Comparison of ENCODE assay signal across 8 mouse cellular contexts in the genomic region with DNA sequence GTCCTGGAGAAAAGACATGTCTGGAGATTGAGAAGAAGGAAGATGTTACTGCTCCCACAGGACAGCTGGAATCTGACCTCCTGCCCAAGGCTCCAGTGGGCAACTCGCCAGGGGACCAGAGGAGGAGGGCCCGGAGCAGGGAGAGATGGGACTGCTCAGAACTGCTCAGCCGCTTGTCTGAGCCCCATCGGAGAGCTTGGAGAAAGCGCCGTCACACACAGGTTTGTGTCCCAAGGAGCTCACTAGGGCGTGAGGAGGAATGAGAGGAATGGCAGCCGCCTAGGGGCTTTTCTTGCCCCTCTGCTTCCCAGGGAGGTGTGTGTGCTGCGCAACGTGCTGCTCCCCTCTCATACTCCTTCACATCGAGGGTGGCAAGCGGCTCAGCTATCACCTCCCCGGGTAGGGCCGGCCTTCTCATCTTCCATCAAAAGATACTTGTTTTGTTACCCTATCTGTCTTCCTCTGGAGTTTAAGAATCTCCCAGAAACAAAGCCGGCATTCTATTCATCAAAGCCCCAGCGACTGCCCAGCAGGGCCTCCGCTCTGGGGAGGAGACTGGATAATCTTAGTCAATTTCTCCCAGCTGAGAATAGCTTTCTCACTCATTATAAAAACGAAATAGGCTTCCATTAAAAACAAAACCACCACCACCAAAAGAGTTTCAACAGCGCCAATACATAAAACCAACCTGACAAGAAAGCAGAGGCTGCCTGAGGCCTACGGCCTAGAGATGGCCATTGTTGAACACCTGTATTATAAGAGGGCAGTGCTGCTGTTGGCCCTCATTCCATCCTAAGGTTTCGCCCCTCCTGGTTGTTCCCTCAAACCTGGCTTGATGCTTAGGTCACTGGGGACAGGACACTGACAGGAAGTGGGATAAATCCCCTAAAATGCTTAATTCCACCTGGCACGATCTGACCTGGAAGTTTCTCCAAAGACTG. TPM values are rescaled to one million over a fixed set of nuclear protein-coding genes. Genes with fewer than 3 reads are reported as not detected.
DNase-seq lines count a peak whose midpoint lies in the region; ATAC-seq lines count a peak whose summit lies in the region.

No protein-coding gene starts in this region.

- peak; percentile 46 for DNase-seq in ZHBTc4 (ENCODE audit: low read depth, low spot score)
- peak; percentile 90 for DNase-seq in midbrain, embryonic 11.5 days (ENCODE audit: low spot score, missing footprints)
- DNase-seq in testis, postnatal 14 days (ENCODE audit: low spot score): peak; percentile 79
- no peak for DNase-seq in left cerebral cortex, adult 9 months (ENCODE audit: low spot score in 2 of 2)

- H3K36me3 ChIP-seq in heart, embryonic 11.5 days (ENCODE audit: control insufficient read depth, insufficient read depth, low read length): no peaks in the 10 kb centered on the region
- H3K36me3 ChIP-seq in kidney, embryonic 15.5 days: 0 out of 2 replicates have a peak, but pooled peaks cover 3% of the 10 kb centered on the region
- peaks cover 3% of the 10 kb centered on the region; the same call in 1 of the 2 replicates for H3K36me3 ChIP-seq in midbrain, embryonic 11.5 days (ENCODE audit: control insufficient read depth, insufficient read depth, low read length)

- H3K4me2 ChIP-seq in heart, embryonic 11.5 days: peak overlapping the region; percentile 55
- H3K4me2 ChIP-seq in kidney, embryonic 15.5 days: peak overlapping the region; percentile 52
- H3K4me2 ChIP-seq in midbrain, embryonic 11.5 days: peak overlapping the region; percentile 28; the same call in 1 of the 2 replicates

- H3K4me3 ChIP-seq in brown adipose tissue, adult 24 weeks (ENCODE audit: insufficient read depth, low read depth, low read length): 0 out of 2 replicates have a peak overlapping the region, but pooled peaks have one; percentile 26
- H3K4me3 ChIP-seq in heart, embryonic 11.5 days (ENCODE audit: low read depth, low read length): 0 out of 2 replicates have a peak overlapping the region, but pooled peaks have one; percentile 19
- peak overlapping the region; percentile 25 for H3K4me3 ChIP-seq in kidney, embryonic 15.5 days (replicated peaks)
- H3K4me3 ChIP-seq in midbrain, embryonic 11.5 days (ENCODE audit: low read depth, low read length): no peak overlapping the region

- H3K27me3 ChIP-seq in heart, embryonic 11.5 days (ENCODE audit: control insufficient read depth, insufficient read depth, low read length): peaks cover 4% of the 10 kb centered on the region; the same call in 1 of the 2 replicates
- no peaks in the 10 kb centered on the region for H3K27me3 ChIP-seq in kidney, embryonic 15.5 days
- no peaks in the 10 kb centered on the region for H3K27me3 ChIP-seq in midbrain, embryonic 11.5 days (ENCODE audit: control insufficient read depth, insufficient read depth, low read length)

- H3K9me3 ChIP-seq in heart, embryonic 11.5 days (replicated peaks; ENCODE audit: control insufficient read depth, low read length): no peaks in the 10 kb centered on the region
- no peaks in the 10 kb centered on the region for H3K9me3 ChIP-seq in kidney, embryonic 15.5 days (replicated peaks)
- H3K9me3 ChIP-seq in midbrain, embryonic 11.5 days (ENCODE audit: control insufficient read depth, low read length): no peaks in the 10 kb centered on the region

- peaks cover 12% of the 10 kb centered on the region for H3K4me1 ChIP-seq in brown adipose tissue, adult 24 weeks (ENCODE audit: control insufficient read depth, insufficient read depth, insufficient read length, low read length)
- peaks cover 24% of the 10 kb centered on the region for H3K4me1 ChIP-seq in heart, embryonic 11.5 days (ENCODE audit: control insufficient read depth, insufficient read depth, low read length)
- H3K4me1 ChIP-seq in kidney, embryonic 15.5 days: peaks cover 57% of the 10 kb centered on the region
- peaks cover 11% of the 10 kb centered on the region for H3K4me1 ChIP-seq in midbrain, embryonic 11.5 days (ENCODE audit: control insufficient read depth, insufficient read depth, low read length)

- H3K9ac ChIP-seq in heart, embryonic 11.5 days (ENCODE audit: low read depth, low read length): peak overlapping the region; percentile 49
- peak overlapping the region; percentile 22; the same call in 1 of the 2 replicates for H3K9ac ChIP-seq in kidney, embryonic 15.5 days
- H3K9ac ChIP-seq in midbrain, embryonic 11.5 days (ENCODE audit: low read length): peak overlapping the region; percentile 39

- WGBS in heart, embryonic 11.5 days (ENCODE audit: insufficient replicate concordance): 19% methylated on average over 22 of the region's 22 CpGs
- WGBS in kidney, embryonic 15.5 days: 23% methylated on average over 22 of the region's 22 CpGs
- 8% methylated on average over 22 of the region's 22 CpGs for WGBS in midbrain, embryonic 11.5 days

- ATAC-seq in heart, embryonic 11.5 days (replicated peaks; ENCODE audit: insufficient number of reproducible peaks, low FRiP score, low TSS enrichment): no peak
- peak; percentile 34 for ATAC-seq in kidney, embryonic 15.5 days (replicated peaks; ENCODE audit: low FRiP score)
- ATAC-seq in midbrain, embryonic 11.5 days (ENCODE audit: low FRiP score): 0 out of 2 replicates have a peak, but pooled peaks have one; percentile 33
- ATAC-seq in frontal cortex, adult (ENCODE audit: low TSS enrichment): no peak

- peak overlapping the region; percentile 66 for H3K27ac ChIP-seq in brown adipose tissue, adult 24 weeks (replicated peaks; ENCODE audit: low read depth, low read length)
- H3K27ac ChIP-seq in heart, embryonic 11.5 days (ENCODE audit: low read depth, low read length): peak overlapping the region; percentile 22; the same call in 1 of the 2 replicates
- H3K27ac ChIP-seq in kidney, embryonic 15.5 days: peak overlapping the region; percentile 88
- no peak overlapping the region for H3K27ac ChIP-seq in midbrain, embryonic 11.5 days (ENCODE audit: low read depth, low read length)

RNA-seq across cellular contexts. Expression of a gene that starts 9.1 kb away (rescaled TPM):
- polyA plus RNA-seq in brown adipose tissue, adult 24 weeks (2012; ENCODE audit: insufficient read depth, insufficient read length, missing spikeins): 532 and 638 TPM in 2 replicates
- polyA plus RNA-seq in heart, embryonic 11.5 days (2014; fragmentation: Nextera tagmentation; extraction: Ambion mirVana): 67.7 and 75.4 TPM in 2 replicates
- polyA plus RNA-seq in kidney, embryonic 15.5 days (2015; fragmentation: Nextera tagmentation; extraction: Ambion mirVana): 96.8 and 103 TPM in 2 replicates
- 44.7 and 50.4 TPM in 2 replicates for polyA plus RNA-seq in midbrain, embryonic 11.5 days (2014; fragmentation: Nextera tagmentation; extraction: Ambion mirVana)

RNA-seq across cellular contexts. Expression of a gene that starts 37.9 kb away (rescaled TPM):
- polyA plus RNA-seq in brown adipose tissue, adult 24 weeks (2012; ENCODE audit: insufficient read depth, insufficient read length, missing spikeins): 27.1 and 43.2 TPM in 2 replicates
- polyA plus RNA-seq in heart, embryonic 11.5 days (2014; fragmentation: Nextera tagmentation; extraction: Ambion mirVana): 43.5 and 54.0 TPM in 2 replicates
- 109 and 112 TPM in 2 replicates for polyA plus RNA-seq in kidney, embryonic 15.5 days (2015; fragmentation: Nextera tagmentation; extraction: Ambion mirVana)
- 99.5 and 101 TPM in 2 replicates for polyA plus RNA-seq in midbrain, embryonic 11.5 days (2014; fragmentation: Nextera tagmentation; extraction: Ambion mirVana)

Comparison
In these comparisons a context has a peak if more than half of its experiments do, and no peak if none do; other contexts are left out.
1. DNase-seq: peak in ZHBTc4 (single experiment), midbrain, embryonic 11.5 days (single experiment) and testis, postnatal 14 days (single experiment); none in left cerebral cortex, adult 9 months (0 of 2).
2. ATAC-seq: peak in kidney, embryonic 15.5 days (single experiment) and midbrain, embryonic 11.5 days (single experiment); none in heart, embryonic 11.5 days (single experiment) and frontal cortex, adult (single experiment).
3. Peak in every context shown above with its lines, with median percentiles within 50 percentile points of each other: H3K4me2 ChIP-seq and H3K9ac ChIP-seq.